ENCODE assay signal across 1 mouse cellular context in genomic region chr4:107178182-107178829, GRCm38 (mm10).
A peak's percentile ranks its signal among the peaks of the same experiment; 100 is the strongest.
TF ChIP-seq lines count a peak whose summit lies in the region.

Gene Tmem59, plus strand, starts transcription at chr4:107178399.

TF ChIP-seq in CH12.LX, 34 proteins besides CTCF, POLR2A, EP300 and RAD21 (continued from another document):
- TF ChIP-seq USF2 (conservative IDR thresholded peaks at IDR 0.05; ENCODE audit: low read depth, low read length) (no peak), CHD2 (IDR thresholded peaks at IDR 0.05; ENCODE audit: low read length) (no peak), ZMIZ1 (IDR thresholded peaks at IDR 0.05; ENCODE audit: low read depth, low read length) (peak; percentile 70), PAX5 (IDR thresholded peaks at IDR 0.05; ENCODE audit: low read length) (no peak), SMC3 (IDR thresholded peaks at IDR 0.05; ENCODE audit: low read depth, low read length) (no peak), MEF2A (IDR thresholded peaks at IDR 0.05; ENCODE audit: borderline replicate concordance, low read depth, low read length) (no peak), ELF1 (IDR thresholded peaks at IDR 0.05; ENCODE audit: low read depth, low read length) (peak; percentile 94), MYC (IDR thresholded peaks at IDR 0.05; ENCODE audit: low read depth, low read length) (0 out of 2 replicates have a peak, but pooled peaks have one; percentile 12), E2F4 (IDR thresholded peaks at IDR 0.05; ENCODE audit: insufficient replicate concordance, low read depth, low read length) (no peak), JUN (IDR thresholded peaks at IDR 0.05; ENCODE audit: insufficient read depth, low read depth, low read length) (no peak), IRF4 (IDR thresholded peaks at IDR 0.05; ENCODE audit: low read depth, low read length) (peak; percentile 46; the same call in 1 of the 2 replicates), BHLHE40 (IDR thresholded peaks at IDR 0.05; ENCODE audit: low read depth, low read length) (no peak)
